Mouse (Mus musculus) midbrain, embryonic 11.5 days (tissue): ENCODE measurements at regions not wholly inside any gene's neighbourhood (a gene's known extent, or its start where the extent isn't known, plus 50 kb on each side); places are given as distances from the start of the nearest gene placed in this dataset.

ENCODE experiments used
- ATAC-seq: fragments of 200-750 bp; cut with Nextera tagmentation; 2 replicates; pipeline ENCODE4 v1.8.0; 2017; ENCODE audit warnings: moderate TSS enrichment, moderate library complexity; ENCODE audit not compliant: low FRiP score
- DNase-seq: peaks from one replicate; pipeline ENCODE4 v3.0.0; 2015; ENCODE audit warnings: low spot score; ENCODE audit errors: missing footprints
- H3K27ac ChIP-seq: fragments of 300-500 bp; sonication (generic); 2 replicates; pipeline ENCODE4 v1.5.1; 2014; ENCODE audit warnings: low read depth, low read length
- H3K27me3 ChIP-seq: fragments of 300-500 bp; sonication (generic); 2 replicates; pipeline ENCODE4 v1.6.1; 2014; ENCODE audit warnings: mild to moderate bottlenecking, low read length, moderate library complexity, mixed read lengths; ENCODE audit not compliant: control insufficient read depth, insufficient read depth
- H3K36me3 ChIP-seq: fragments of 300-500 bp; sonication (generic); 2 replicates; pipeline ENCODE4 v1.6.1; 2014; ENCODE audit warnings: mild to moderate bottlenecking, low read length, moderate library complexity, mixed read lengths; ENCODE audit not compliant: control insufficient read depth, insufficient read depth
- H3K4me1 ChIP-seq: fragments of 300-500 bp; sonication (generic); 2 replicates; pipeline ENCODE4 v1.6.1; 2014; ENCODE audit warnings: low read length; ENCODE audit not compliant: control insufficient read depth, insufficient read depth
- H3K4me2 ChIP-seq: fragments of 300-500 bp; sonication (generic); 2 replicates; pipeline ENCODE4 v1.6.1; 2014; ENCODE audit warnings: mild to moderate bottlenecking, moderate library complexity
- H3K4me3 ChIP-seq: fragments of 300-500 bp; sonication (generic); 2 replicates; pipeline ENCODE4 v1.5.1; 2014; ENCODE audit warnings: low read depth, low read length
- H3K9ac ChIP-seq: fragments of 300-500 bp; sonication (generic); 2 replicates; pipeline ENCODE4 v1.6.1; 2014; ENCODE audit warnings: low read length
- H3K9me3 ChIP-seq: fragments of 300-500 bp; sonication (generic); 2 replicates; pipeline ENCODE4 v1.6.1; 2016; ENCODE audit warnings: low read length; ENCODE audit not compliant: control insufficient read depth
- WGBS: fragments of 180-500 bp; shearing (Covaris S2); extraction: QIAGEN DNeasy Blood & Tissue Kit; methylation state at CpG from one replicate; pipeline ENCODE4 v1.1.7; 2014; 5-methylcytosine and 5-hydroxymethylcytosine counted together

GRCm38 (mm10) chr1:187450106-187450505 is 158.5 kb upstream of the Esrrg start:
- ATAC-seq: no peak
- H3K27me3 ChIP-seq: no peaks in the 10 kb centered on the region
- no peak overlapping the region for H3K27ac ChIP-seq
- H3K9me3 ChIP-seq: no peaks in the 10 kb centered on the region
- no peaks in the 10 kb centered on the region for H3K36me3 ChIP-seq
- H3K4me2 ChIP-seq: no peak overlapping the region
- DNase-seq: no peak
- H3K4me3 ChIP-seq: no peak overlapping the region
- 23% methylated on average over 3 of the region's 3 CpGs for WGBS
- peaks cover 5% of the 10 kb centered on the region; the same call in 1 of the 2 replicates for H3K4me1 ChIP-seq
- H3K9ac ChIP-seq: no peak overlapping the region

GRCm38 (mm10) chr1:187452189-187452588 is 156.4 kb upstream of the Esrrg start:
- ATAC-seq: no peak
- 35% methylated on average over 6 of the region's 6 CpGs for WGBS
- Histone ChIP-seq H3K4me1 (peaks cover 5% of the 10 kb centered on the region; the same call in 1 of the 2 replicates), H3K27me3 (no peaks in the 10 kb centered on the region), H3K36me3 (no peaks in the 10 kb centered on the region), H3K27ac (no peak overlapping the region), H3K9me3 (no peaks in the 10 kb centered on the region), H3K4me2 (no peak overlapping the region), H3K4me3 (no peak overlapping the region), H3K9ac (no peak overlapping the region)
- no peak for DNase-seq

GRCm38 (mm10) chr1:187454431-187454830 is 154.2 kb upstream of the Esrrg start:
- 67% methylated on average over 5 of the region's 5 CpGs for WGBS
- Histone ChIP-seq H3K4me3 (no peak overlapping the region), H3K27me3 (no peaks in the 10 kb centered on the region), H3K27ac (no peak overlapping the region), H3K36me3 (no peaks in the 10 kb centered on the region), H3K4me2 (no peak overlapping the region), H3K9me3 (no peaks in the 10 kb centered on the region), H3K9ac (no peak overlapping the region), H3K4me1 (peaks cover 5% of the 10 kb centered on the region; the same call in 1 of the 2 replicates)
- DNase-seq (peak; percentile 77), ATAC-seq (no peak)

GRCm38 (mm10) chr1:187484821-187485220 is 123.8 kb upstream of the Esrrg start:
- WGBS: 83% methylated on average over 2 of the region's 2 CpGs
- DNase-seq: no peak
- Histone ChIP-seq H3K27me3 (no peaks in the 10 kb centered on the region), H3K9me3 (no peaks in the 10 kb centered on the region), H3K36me3 (no peaks in the 10 kb centered on the region), H3K9ac (no peak overlapping the region), H3K4me2 (no peak overlapping the region), H3K4me3 (no peak overlapping the region), H3K27ac (no peak overlapping the region), H3K4me1 (no peaks in the 10 kb centered on the region)
- no peak for ATAC-seq

- DNase-seq: no peak
- 91% methylated on average over 13 of the region's 13 CpGs for WGBS
Measured at GRCm38 (mm10) chr1:187487948-187488690, 120.5 kb upstream of the Esrrg start.

GRCm38 (mm10) chr1:187489452-187489851 is 119.1 kb upstream of the Esrrg start:
- Histone ChIP-seq H3K27me3 (no peaks in the 10 kb centered on the region), H3K4me2 (no peak overlapping the region), H3K9ac (no peak overlapping the region), H3K36me3 (no peaks in the 10 kb centered on the region), H3K4me1 (no peaks in the 10 kb centered on the region), H3K27ac (no peak overlapping the region), H3K9me3 (no peaks in the 10 kb centered on the region), H3K4me3 (no peak overlapping the region)
- ATAC-seq: no peak
- 85% methylated on average over 3 of the region's 3 CpGs for WGBS
- no peak for DNase-seq

More at GRCm38 (mm10) chr1:187487948-187488690, 120.5 kb upstream of the Esrrg start:
- no peak for ATAC-seq
- no peaks in the 10 kb centered on the region for H3K4me1 ChIP-seq
- no peak overlapping the region for H3K27ac ChIP-seq
- H3K9me3 ChIP-seq: no peaks in the 10 kb centered on the region
- H3K36me3 ChIP-seq: no peaks in the 10 kb centered on the region
- no peak overlapping the region for H3K4me2 ChIP-seq
- no peak overlapping the region for H3K9ac ChIP-seq
- no peaks in the 10 kb centered on the region for H3K27me3 ChIP-seq
- H3K4me3 ChIP-seq: no peak overlapping the region

GRCm38 (mm10) chr1:187505368-187505767 is 103.2 kb upstream of the Esrrg start:
- Histone ChIP-seq H3K9me3 (no peaks in the 10 kb centered on the region), H3K4me3 (no peak overlapping the region), H3K36me3 (no peaks in the 10 kb centered on the region), H3K27me3 (no peaks in the 10 kb centered on the region), H3K9ac (no peak overlapping the region), H3K4me1 (no peaks in the 10 kb centered on the region), H3K4me2 (no peak overlapping the region), H3K27ac (no peak overlapping the region)
- 78% methylated on average over 9 of the region's 9 CpGs for WGBS
- no peak for DNase-seq
- ATAC-seq: no peak

- Histone ChIP-seq H3K9ac (no peak overlapping the region), H3K4me3 (no peak overlapping the region), H3K9me3 (no peaks in the 10 kb centered on the region), H3K27me3 (no peaks in the 10 kb centered on the region), H3K27ac (no peak overlapping the region), H3K36me3 (no peaks in the 10 kb centered on the region), H3K4me1 (no peaks in the 10 kb centered on the region), H3K4me2 (no peak overlapping the region)
- ATAC-seq (no peak), DNase-seq (no peak)
- 84% methylated on average over 6 of the region's 6 CpGs for WGBS
Measured at GRCm38 (mm10) chr1:187507217-187507616, 101.4 kb upstream of the Esrrg start.

- no peaks in the 10 kb centered on the region for H3K27me3 ChIP-seq
- no peak overlapping the region for H3K27ac ChIP-seq
- H3K4me1 ChIP-seq: no peaks in the 10 kb centered on the region
- ATAC-seq: 0 out of 2 replicates have a peak, but pooled peaks have one; percentile 44
- no peak overlapping the region for H3K4me2 ChIP-seq
- H3K9me3 ChIP-seq: no peaks in the 10 kb centered on the region
- no peaks in the 10 kb centered on the region for H3K36me3 ChIP-seq
- WGBS: 53% methylated on average over 9 of the region's 9 CpGs
- DNase-seq: no peak
- no peak overlapping the region for H3K4me3 ChIP-seq
- no peak overlapping the region for H3K9ac ChIP-seq
Measured at GRCm38 (mm10) chr1:187531349-187531922, 77.2 kb upstream of the Esrrg start.
